Mouse (Mus musculus) E14TG2a.4 (cell line): Measurements from ENCODE around the gene Ttll5.
A peak's percentile ranks its signal among the peaks of the same experiment; 100 is the strongest.

Source experiments
- CTCF ChIP-seq: conservative IDR thresholded peaks from 2 replicates; pipeline ENCODE4 v1.5.1; 2014; ENCODE audit warnings: low read length
- NANOG ChIP-seq: IDR thresholded peaks from 2 replicates; pipeline ENCODE4 v1.6.1; 2014; ENCODE audit warnings: borderline replicate concordance, low read length, mixed read lengths
- POU5F1 ChIP-seq: IDR thresholded peaks from 2 replicates; pipeline ENCODE4 v1.6.1; 2014; ENCODE audit warnings: low read length, borderline replicate concordance

DNA sequence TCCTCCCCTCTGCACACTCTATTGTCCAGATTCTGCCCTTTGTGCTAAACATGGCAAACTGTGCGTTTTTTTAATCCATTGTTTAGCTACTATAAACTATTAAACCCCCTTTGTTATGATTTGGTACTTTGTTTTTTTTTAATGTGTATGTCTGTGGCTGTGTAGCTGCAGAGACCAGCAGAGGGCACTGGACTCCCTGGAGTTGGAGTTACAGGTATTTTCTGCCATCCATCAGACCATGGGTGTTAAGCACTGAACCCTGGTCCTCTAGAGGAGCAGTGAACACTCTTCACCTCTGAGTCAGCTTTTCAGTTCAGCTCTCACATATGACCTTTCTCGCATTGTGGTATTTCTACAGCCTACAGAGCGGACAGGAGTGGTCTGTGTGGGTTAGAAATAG is 129.7 kb downstream of the Ttll5 start:
- TF ChIP-seq CTCF (peak; percentile 43), NANOG (no peak), POU5F1 (no peak)
